Mouse (Mus musculus) stomach, postnatal 0 days (tissue): Measurements from ENCODE around the gene Duox1. TPM values are rescaled to one million over a fixed set of nuclear protein-coding genes. Genes with fewer than 3 reads are reported as not detected.

ENCODE experiments used
- ATAC-seq: fragments of 200-750 bp; cut with Nextera tagmentation; 2 replicates; pipeline ENCODE4 v1.8.0; 2017; ENCODE audit not compliant: low FRiP score, low TSS enrichment
- DNase-seq: peaks from one replicate; pipeline ENCODE4 v3.0.0-alpha.2; 2016; ENCODE audit warnings: low spot score
- H3K27ac ChIP-seq: fragments of 300-500 bp; sonication (generic); replicated peaks from 2 replicates; pipeline ENCODE4 v1.5.1; 2014; ENCODE audit warnings: mild to moderate bottlenecking, control low read depth
- H3K27me3 ChIP-seq: fragments of 300-500 bp; sonication (generic); 2 replicates; pipeline ENCODE4 v1.6.1; 2014; ENCODE audit warnings: low read length; ENCODE audit not compliant: control insufficient read depth, insufficient read depth
- H3K36me3 ChIP-seq: fragments of 300-500 bp; sonication (generic); 2 replicates; pipeline ENCODE4 v1.6.1; 2014; ENCODE audit warnings: low read length, mixed read lengths; ENCODE audit not compliant: control insufficient read depth, insufficient read depth
- H3K4me1 ChIP-seq: fragments of 300-500 bp; sonication (generic); replicated peaks from 2 replicates; pipeline ENCODE4 v1.6.1; 2014; ENCODE audit warnings: antibody characterized with exemption; ENCODE audit not compliant: control insufficient read depth, insufficient read depth
- H3K4me2 ChIP-seq: fragments of 300-500 bp; sonication (generic); replicated peaks from 2 replicates; pipeline ENCODE4 v1.6.1; 2014; ENCODE audit warnings: low read depth, mild to moderate bottlenecking, control low read depth, moderate library complexity
- H3K4me3 ChIP-seq: fragments of 300-500 bp; sonication (generic); 2 replicates; pipeline ENCODE4 v1.5.1; 2014; ENCODE audit warnings: low read depth, low read length, control low read depth
- H3K9ac ChIP-seq: fragments of 300-500 bp; sonication (generic); 2 replicates; pipeline ENCODE4 v1.6.1; 2014; ENCODE audit warnings: mild to moderate bottlenecking, low read length, control low read depth, mixed read lengths
- H3K9me3 ChIP-seq: fragments of 300-500 bp; sonication (generic); 2 replicates; pipeline ENCODE4 v1.6.1; 2016; ENCODE audit warnings: low read length; ENCODE audit not compliant: control insufficient read depth
- CTCF ChIP-seq: IDR thresholded peaks from 2 replicates; pipeline ENCODE4 v1.5.1; 2016; ENCODE audit warnings: antibody characterized with exemption, low read depth, mild to moderate bottlenecking, moderate library complexity
- EP300 ChIP-seq: optimal IDR thresholded peaks from 2 replicates; pipeline ENCODE3; 2016; ENCODE audit warnings: antibody characterized with exemption
- WGBS: fragments of 180-500 bp; shearing (Covaris S2); extraction: QIAGEN DNeasy Blood & Tissue Kit; methylation state at CpG from one replicate; pipeline ENCODE4 v1.1.7; 2014; 5-methylcytosine and 5-hydroxymethylcytosine counted together
- polyA plus RNA-seq: library from polyadenylated mRNA; unstranded; fragments of >200 nt; fragmentation: Nextera tagmentation; extraction: Ambion mirVana; gene quantifications from 2 replicates; pipeline ENCODE4 v1.2.1, GENCODE M21; 2015

Duox1 gene
- polyA plus RNA-seq, 1 experiment from 2014 or later: 3.5 TPM

DNA sequence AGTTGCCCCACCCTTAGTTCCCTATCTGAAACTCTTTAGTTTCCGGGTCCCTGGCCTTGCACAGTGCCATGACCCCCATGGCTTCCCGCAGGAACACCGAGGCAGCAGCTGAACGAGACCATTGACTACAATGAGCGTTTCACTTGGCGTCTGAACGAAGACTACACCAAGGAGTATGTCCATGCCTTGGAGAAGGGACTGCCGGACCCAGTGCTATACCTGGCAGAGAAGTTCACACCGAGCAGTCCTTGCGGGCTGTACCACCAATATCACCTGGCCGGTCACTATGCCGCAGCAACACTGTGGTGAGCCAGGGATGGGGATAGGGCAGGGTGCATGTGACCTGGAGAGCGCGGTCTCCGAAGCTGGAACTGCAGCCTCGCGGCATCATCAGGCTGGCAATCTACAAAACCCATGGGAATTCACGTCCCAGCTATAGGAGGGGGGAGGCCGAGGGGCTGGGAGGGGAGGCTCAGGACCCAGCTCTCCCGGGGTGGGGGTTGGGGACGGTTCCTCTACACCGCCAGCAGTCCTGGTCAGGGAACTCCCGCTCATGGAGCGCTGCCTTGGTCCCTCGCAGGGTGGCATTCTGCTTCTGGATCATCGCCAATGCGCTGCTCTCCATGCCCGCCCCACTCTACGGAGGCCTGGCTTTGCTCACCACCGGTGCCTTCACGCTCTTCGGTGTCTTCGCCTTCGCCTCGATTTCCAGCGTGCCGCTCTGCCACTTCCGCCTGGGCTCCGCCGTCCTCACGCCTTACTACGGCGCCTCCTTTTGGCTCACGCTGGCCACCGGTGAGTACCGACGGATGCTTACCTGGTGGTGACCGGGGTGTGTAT, 14.2 kb upstream of the Duox1 start:
- peak overlapping the region; percentile 35; the same call in 1 of the 2 replicates for H3K9ac ChIP-seq
- WGBS: 2% methylated on average over 48 of the region's 48 CpGs
- ATAC-seq: peak; percentile 19; the same call in 1 of the 2 replicates

DNA sequence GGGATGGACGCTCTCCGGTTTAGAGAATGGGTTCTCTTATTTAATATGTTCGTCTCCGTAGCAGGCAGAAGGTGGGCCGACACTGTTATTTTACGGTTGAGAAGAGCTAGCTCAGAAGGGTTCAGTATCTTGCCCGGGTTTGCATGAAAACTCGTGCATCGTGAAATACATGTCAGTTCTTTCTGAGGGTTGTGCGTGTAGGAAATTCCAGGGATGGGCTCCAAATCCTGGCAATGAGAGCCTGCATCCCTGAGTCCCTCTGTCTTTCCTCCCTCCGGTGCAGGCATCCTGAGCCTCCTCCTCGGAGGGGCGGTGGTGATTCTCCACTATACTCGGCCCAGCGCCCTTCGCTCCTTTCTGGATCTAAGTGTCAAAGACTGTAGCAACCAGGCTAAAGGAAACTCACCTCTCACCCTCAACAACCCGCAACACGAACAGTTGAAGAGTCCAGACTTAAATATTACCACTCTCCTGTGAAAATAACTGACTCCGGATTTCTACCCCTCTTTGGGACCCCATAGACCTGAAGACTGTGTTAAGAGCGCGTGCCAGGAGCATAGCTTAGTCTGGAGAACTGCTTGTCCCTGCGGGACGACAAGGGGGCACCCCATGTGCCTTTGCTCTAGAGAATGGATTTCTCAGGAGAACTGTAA, 13.4 kb upstream of the Duox1 start:
- H3K4me2 ChIP-seq: peak overlapping the region; percentile 52
- 11% methylated on average over 23 of the region's 23 CpGs for WGBS
- H3K27me3 ChIP-seq: peaks cover 22% of the 10 kb centered on the region; the same call in 1 of the 2 replicates
- no peaks in the 10 kb centered on the region; the same call in 1 of the 2 replicates for H3K4me1 ChIP-seq
- H3K9me3 ChIP-seq: no peaks in the 10 kb centered on the region
- peak overlapping the region; percentile 35 for H3K4me3 ChIP-seq
- peak overlapping the region; percentile 35; the same call in 1 of the 2 replicates for H3K9ac ChIP-seq
- TF ChIP-seq EP300 (no peak), CTCF (no peak)
- no peak for DNase-seq
- no peaks in the 10 kb centered on the region for H3K36me3 ChIP-seq
- no peak overlapping the region for H3K27ac ChIP-seq
- ATAC-seq: no peak

More for the DNA sequence above, 14.2 kb upstream of the Duox1 start:
- Histone ChIP-seq H3K36me3 (no peaks in the 10 kb centered on the region), H3K27me3 (peaks cover 22% of the 10 kb centered on the region; the same call in 1 of the 2 replicates), H3K9me3 (no peaks in the 10 kb centered on the region), H3K4me3 (peak overlapping the region; percentile 35), H3K4me1 (no peaks in the 10 kb centered on the region; the same call in 1 of the 2 replicates), H3K4me2 (peak overlapping the region; percentile 52), H3K27ac (no peak overlapping the region)
- TF ChIP-seq EP300: no peak
- peak; percentile 42 for TF ChIP-seq CTCF
- DNase-seq: peak; percentile 56

- no peaks in the 10 kb centered on the region; the same call in 1 of the 2 replicates for H3K4me1 ChIP-seq
- peak; percentile 73 for TF ChIP-seq CTCF
- no peak for TF ChIP-seq EP300
- ATAC-seq: no peak
- no peak overlapping the region for H3K9ac ChIP-seq
- no peaks in the 10 kb centered on the region for H3K9me3 ChIP-seq
- H3K27me3 ChIP-seq: peaks cover 22% of the 10 kb centered on the region; the same call in 1 of the 2 replicates
- H3K27ac ChIP-seq: no peak overlapping the region
- 11% methylated on average over 9 of the region's 9 CpGs for WGBS
- no peaks in the 10 kb centered on the region for H3K36me3 ChIP-seq
- peak; percentile 87 for DNase-seq
- H3K4me3 ChIP-seq: no peak overlapping the region
- H3K4me2 ChIP-seq: no peak overlapping the region
Observed at GRCm38 (mm10) chr2:122302574-122303241, 12.8 kb upstream of the Duox1 start.

GRCm38 (mm10) chr2:122304544-122304943, 10.9 kb upstream of the Duox1 start:
- WGBS: 90% methylated on average over 6 of the region's 6 CpGs
- ATAC-seq: no peak

GRCm38 (mm10) chr2:122305097-122305892, 10.2 kb upstream of the Duox1 start:
- Histone ChIP-seq H3K36me3 (no peaks in the 10 kb centered on the region), H3K4me2 (no peak overlapping the region), H3K9ac (no peak overlapping the region), H3K4me1 (no peaks in the 10 kb centered on the region; the same call in 1 of the 2 replicates), H3K4me3 (no peak overlapping the region), H3K27me3 (peaks cover 12% of the 10 kb centered on the region; the same call in 1 of the 2 replicates), H3K27ac (no peak overlapping the region), H3K9me3 (no peaks in the 10 kb centered on the region)
- ATAC-seq (no peak), DNase-seq (no peak)
- no peak for TF ChIP-seq EP300
- no peak for TF ChIP-seq CTCF
- WGBS: 78% methylated on average over 16 of the region's 16 CpGs

More at GRCm38 (mm10) chr2:122304544-122304943, 10.9 kb upstream of the Duox1 start:
- no peak for TF ChIP-seq EP300
- no peak for TF ChIP-seq CTCF
- H3K36me3 ChIP-seq: no peaks in the 10 kb centered on the region
- DNase-seq: no peak
- no peaks in the 10 kb centered on the region; the same call in 1 of the 2 replicates for H3K4me1 ChIP-seq
- H3K4me2 ChIP-seq: no peak overlapping the region
- H3K9me3 ChIP-seq: no peaks in the 10 kb centered on the region
- H3K9ac ChIP-seq: no peak overlapping the region
- H3K27ac ChIP-seq: no peak overlapping the region
- H3K27me3 ChIP-seq: peaks cover 18% of the 10 kb centered on the region; the same call in 1 of the 2 replicates
- no peak overlapping the region for H3K4me3 ChIP-seq
